Mouse (Mus musculus): ENCODE measurements around the gene Ankrd63.

DNA sequence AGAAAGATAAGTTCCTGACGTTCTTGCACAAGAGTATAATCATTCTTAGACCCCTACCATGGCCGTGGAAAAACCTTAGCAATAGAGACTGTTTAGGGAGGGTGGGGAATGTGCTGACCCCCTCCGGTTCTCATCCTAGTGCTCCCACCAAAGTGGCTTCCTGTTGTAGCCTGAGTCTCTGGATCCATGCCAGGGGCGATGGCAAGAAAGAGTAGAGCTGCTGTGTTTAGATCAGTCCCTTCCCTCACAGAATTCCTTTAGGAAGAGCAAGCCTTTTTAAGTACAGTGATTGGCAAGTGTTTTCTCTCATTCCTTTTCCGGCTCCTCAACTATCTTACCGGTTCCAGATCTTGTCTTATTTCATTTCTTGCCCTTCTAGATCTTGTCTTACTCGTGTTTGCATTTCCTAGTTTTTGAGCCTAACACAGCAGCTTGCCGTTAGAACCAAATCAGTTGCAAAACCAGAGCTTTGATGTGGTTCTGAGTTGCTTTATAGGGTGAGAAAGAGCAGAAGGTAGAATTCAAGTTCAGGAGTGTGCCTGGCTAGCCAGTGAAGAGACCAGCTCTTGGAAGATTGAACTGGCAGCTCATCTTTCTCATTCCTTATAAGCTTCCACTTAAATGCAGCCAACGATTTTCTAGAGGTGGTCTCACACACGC lies 43.7 kb upstream of the Ankrd63 start:
- TF ChIP-seq HCFC1 (IDR thresholded peaks at IDR 0.05; ENCODE audit: borderline replicate concordance, insufficient read depth, low read length) (no peak), ZNF384 (IDR thresholded peaks at IDR 0.05; ENCODE audit: low read depth, low read length) (no peak), MAFK (IDR thresholded peaks at IDR 0.05; ENCODE audit: insufficient read depth, low read depth, low read length) (no peak), ZC3H11A (IDR thresholded peaks at IDR 0.05; ENCODE audit: borderline replicate concordance, low read depth, low read length) (no peak), CHD2 (IDR thresholded peaks at IDR 0.05; ENCODE audit: low read depth, low read length) (no peak)
